Mouse (Mus musculus) kidney, embryonic 16.5 days (tissue): ENCODE measurements around the gene Gimap5. TPM values are rescaled to one million over a fixed set of nuclear protein-coding genes. Genes with fewer than 3 reads are reported as not detected.

ENCODE experiments used
- ATAC-seq: fragments of 200-750 bp; cut with Nextera tagmentation; 2 replicates; pipeline ENCODE4 v1.8.0; 2017; ENCODE audit warnings: moderate TSS enrichment; ENCODE audit not compliant: low FRiP score, low TSS enrichment
- H3K27ac ChIP-seq: fragments of 300-500 bp; sonication (generic); 2 replicates; pipeline ENCODE4 v1.5.1; 2014; ENCODE audit warnings: low read length
- H3K27me3 ChIP-seq: fragments of 300-500 bp; sonication (generic); 2 replicates; pipeline ENCODE4 v1.6.1; 2014; ENCODE audit warnings: low read length, control low read depth, mixed read lengths; ENCODE audit not compliant: insufficient read depth
- H3K36me3 ChIP-seq: fragments of 300-500 bp; sonication (generic); 2 replicates; pipeline ENCODE4 v1.6.1; 2014; ENCODE audit warnings: low read length, control low read depth, mixed read lengths; ENCODE audit not compliant: insufficient read depth
- H3K4me1 ChIP-seq: fragments of 300-500 bp; sonication (generic); 2 replicates; pipeline ENCODE4 v1.6.1; 2014; ENCODE audit warnings: low read length, control low read depth, mixed read lengths; ENCODE audit not compliant: insufficient read depth
- H3K4me2 ChIP-seq: fragments of 300-500 bp; sonication (generic); replicated peaks from 2 replicates; pipeline ENCODE4 v1.6.1; 2014; ENCODE audit warnings: low read depth, low read length
- H3K4me3 ChIP-seq: fragments of 300-500 bp; sonication (generic); 2 replicates; pipeline ENCODE4 v1.5.1; 2014; ENCODE audit warnings: mild to moderate bottlenecking, low read length
- H3K9ac ChIP-seq: fragments of 300-500 bp; sonication (generic); replicated peaks from 2 replicates; pipeline ENCODE4 v1.6.1; 2014; ENCODE audit warnings: low read length
- H3K9me3 ChIP-seq: fragments of 300-500 bp; sonication (generic); 2 replicates; pipeline ENCODE4 v1.6.1; 2016; ENCODE audit warnings: low read length, control low read depth
- WGBS: fragments of 180-500 bp; shearing (Covaris S2); extraction: QIAGEN DNeasy Blood & Tissue Kit; methylation state at CpG from one replicate; pipeline ENCODE4 v1.1.7; 2014; 5-methylcytosine and 5-hydroxymethylcytosine counted together
- polyA plus RNA-seq: library from polyadenylated mRNA; unstranded; fragments of >200 nt; fragmentation: Nextera tagmentation; extraction: Ambion mirVana; gene quantifications from 2 replicates; pipeline ENCODE4 v1.2.1, GENCODE M21; 2015

The Gimap5 gene
- polyA plus RNA-seq, 1 experiment from 2014 or later, result 19.9 TPM

- ATAC-seq, result no peak
- peak within 1 kb of the TSS; percentile 90 for H3K4me2 ChIP-seq
- H3K36me3 ChIP-seq, result no peaks in the 10 kb centered on the region
- no peaks in the 10 kb centered on the region for H3K9me3 ChIP-seq
- peak within 1 kb of the TSS; percentile 56 for H3K9ac ChIP-seq
- peak within 1 kb of the TSS; percentile 35 for H3K4me3 ChIP-seq
- peaks cover 17% of the 10 kb centered on the region for H3K4me1 ChIP-seq
- WGBS, result 70% methylated on average over 15 of the region's 15 CpGs
- peaks cover 10% of the 10 kb centered on the region for H3K27me3 ChIP-seq
- peak within 1 kb of the TSS; percentile 84; the same call in 1 of the 2 replicates for H3K27ac ChIP-seq
These were observed 6.8 kb upstream of the Gimap5 start, which contains the start of gene Gimap1 for GRCm38 (mm10) chr6:48738961-48739779. TSS of gene Gimap1 (plus strand) at chr6:48739054.

- peak overlapping the region; percentile 90 for H3K4me2 ChIP-seq
- H3K27me3 ChIP-seq, result peaks cover 11% of the 10 kb centered on the region
- H3K4me1 ChIP-seq, result peaks cover 17% of the 10 kb centered on the region
- H3K4me3 ChIP-seq, result peak overlapping the region; percentile 35
- peak overlapping the region; percentile 29; the same call in 1 of the 2 replicates for H3K9ac ChIP-seq
- H3K36me3 ChIP-seq, result no peaks in the 10 kb centered on the region
- ATAC-seq, result no peak
- H3K9me3 ChIP-seq, result no peaks in the 10 kb centered on the region
- 88% methylated on average over 3 of the region's 3 CpGs for WGBS
- peak overlapping the region; percentile 84; the same call in 1 of the 2 replicates for H3K27ac ChIP-seq
These were observed 6.3 kb upstream of the Gimap5 start for GRCm38 (mm10) chr6:48739780-48740055.

GRCm38 (mm10) chr6:48740501-48741169 lies 5.4 kb upstream of the Gimap5 start:
- Histone ChIP-seq H3K9ac (peak overlapping the region; percentile 2; the same call in 1 of the 2 replicates), H3K4me1 (peaks cover 17% of the 10 kb centered on the region), H3K9me3 (no peaks in the 10 kb centered on the region), H3K4me3 (peak overlapping the region; percentile 35), H3K27me3 (peaks cover 11% of the 10 kb centered on the region), H3K36me3 (no peaks in the 10 kb centered on the region), H3K27ac (peak overlapping the region; percentile 84), H3K4me2 (peak overlapping the region; percentile 90)
- WGBS, result 61% methylated on average over 3 of the region's 3 CpGs
- no peak for ATAC-seq

GRCm38 (mm10) chr6:48741273-48741672 lies 4.7 kb upstream of the Gimap5 start:
- H3K9ac ChIP-seq, result no peak overlapping the region; the same call in 1 of the 2 replicates
- no peaks in the 10 kb centered on the region for H3K9me3 ChIP-seq
- H3K4me3 ChIP-seq, result no peak overlapping the region
- WGBS, result 16% methylated on average over 3 of the region's 3 CpGs
- H3K4me2 ChIP-seq, result peak overlapping the region; percentile 90
- H3K36me3 ChIP-seq, result no peaks in the 10 kb centered on the region
- H3K27ac ChIP-seq, result peak overlapping the region; percentile 84
- peaks cover 11% of the 10 kb centered on the region for H3K27me3 ChIP-seq
- ATAC-seq, result peak; percentile 59; the same call in 1 of the 2 replicates
- H3K4me1 ChIP-seq, result peaks cover 17% of the 10 kb centered on the region

- no peak overlapping the region for H3K9ac ChIP-seq
- H3K36me3 ChIP-seq, result no peaks in the 10 kb centered on the region
- H3K9me3 ChIP-seq, result no peaks in the 10 kb centered on the region
- H3K4me1 ChIP-seq, result peaks cover 17% of the 10 kb centered on the region
- H3K27ac ChIP-seq, result peak overlapping the region; percentile 84
- H3K4me3 ChIP-seq, result peak overlapping the region; percentile 55; the same call in 1 of the 2 replicates
- 10% methylated on average over 9 of the region's 9 CpGs for WGBS
- H3K27me3 ChIP-seq, result peaks cover 11% of the 10 kb centered on the region
- peak; percentile 24 for ATAC-seq
- peak overlapping the region; percentile 90 for H3K4me2 ChIP-seq
These were observed 4.2 kb upstream of the Gimap5 start for GRCm38 (mm10) chr6:48741711-48742206.

GRCm38 (mm10) chr6:48742422-48743351 lies 3.3 kb upstream of the Gimap5 start:
- peak; percentile 67 for ATAC-seq
- H3K9me3 ChIP-seq, result no peaks in the 10 kb centered on the region
- H3K36me3 ChIP-seq, result no peaks in the 10 kb centered on the region
- H3K9ac ChIP-seq, result peak overlapping the region; percentile 60
- WGBS, result 4% methylated on average over 52 of the region's 52 CpGs
- peaks cover 11% of the 10 kb centered on the region for H3K27me3 ChIP-seq
- H3K4me2 ChIP-seq, result peak overlapping the region; percentile 90
- peak overlapping the region; percentile 55 for H3K4me3 ChIP-seq
- H3K27ac ChIP-seq, result peak overlapping the region; percentile 84
- peaks cover 17% of the 10 kb centered on the region for H3K4me1 ChIP-seq

GRCm38 (mm10) chr6:48745490-48745889 lies 507 bp upstream of the Gimap5 start:
- Histone ChIP-seq H3K27me3 (peaks cover 11% of the 10 kb centered on the region), H3K4me1 (peaks cover 17% of the 10 kb centered on the region), H3K9ac (peak overlapping the region; percentile 22; the same call in 1 of the 2 replicates), H3K9me3 (no peaks in the 10 kb centered on the region), H3K36me3 (no peaks in the 10 kb centered on the region), H3K4me2 (peak overlapping the region; percentile 31), H3K27ac (peak overlapping the region; percentile 87), H3K4me3 (0 out of 2 replicates have a peak overlapping the region, but pooled peaks have one; percentile 8)
- ATAC-seq, result no peak
- WGBS, result 68% methylated on average over 2 of the region's 2 CpGs

GRCm38 (mm10) chr6:48747091-48747966 lies 1.3 kb downstream of the Gimap5 start:
- H3K4me1 ChIP-seq, result peaks cover 4% of the 10 kb centered on the region; the same call in 1 of the 2 replicates
- H3K27me3 ChIP-seq, result peaks cover 11% of the 10 kb centered on the region
- H3K27ac ChIP-seq, result peak overlapping the region; percentile 87; the same call in 1 of the 2 replicates
- H3K4me2 ChIP-seq, result peak overlapping the region; percentile 31
- ATAC-seq, result no peak
- no peaks in the 10 kb centered on the region for H3K36me3 ChIP-seq
- H3K9me3 ChIP-seq, result no peaks in the 10 kb centered on the region
- H3K9ac ChIP-seq, result no peak overlapping the region; the same call in 1 of the 2 replicates
- peak overlapping the region; percentile 37 for H3K4me3 ChIP-seq
- 33% methylated on average over 7 of the region's 7 CpGs for WGBS
